Mouse (Mus musculus): ENCODE measurements around the gene Vasp. TPM values are rescaled to one million over a fixed set of nuclear protein-coding genes. Genes with fewer than 3 reads are reported as not detected.

Gene Vasp
- total RNA-seq, 4 experiments from 2014 or later: 7.1 to 19.7 (median 15.0) TPM

DNA sequence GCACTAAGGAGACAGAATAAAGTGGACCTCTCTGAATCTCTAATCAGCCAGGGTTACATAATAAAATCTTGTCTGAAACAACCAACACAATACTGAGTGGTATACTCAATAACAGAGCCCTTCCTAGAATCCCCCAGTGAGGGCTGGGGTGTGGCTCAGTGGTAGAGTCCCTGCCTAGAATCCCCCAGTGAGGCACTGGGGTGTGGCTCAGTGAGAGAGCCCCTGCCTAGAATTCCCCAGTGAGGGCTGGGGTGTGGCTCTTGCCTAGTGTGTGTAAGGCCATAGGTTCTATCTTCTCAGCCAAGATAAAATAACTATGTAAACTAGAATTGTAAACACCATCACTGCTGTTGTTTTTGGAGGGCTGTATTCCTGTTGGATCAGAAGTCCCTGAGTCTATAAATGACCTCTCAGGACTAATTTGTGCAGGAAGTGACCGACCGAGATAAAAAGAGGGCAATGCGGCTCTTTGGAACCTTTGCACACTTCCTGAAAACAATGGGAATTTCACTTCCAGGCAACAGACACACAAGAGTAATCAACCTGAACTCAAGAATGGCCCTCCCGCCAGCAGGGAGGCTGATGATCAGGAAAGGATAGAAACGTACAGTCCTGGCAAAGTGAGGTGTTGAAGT is 60.5 kb downstream of the Vasp start:
- DNase-seq (ENCODE audit: low spot score in 2 of 2): no peak

DNA sequence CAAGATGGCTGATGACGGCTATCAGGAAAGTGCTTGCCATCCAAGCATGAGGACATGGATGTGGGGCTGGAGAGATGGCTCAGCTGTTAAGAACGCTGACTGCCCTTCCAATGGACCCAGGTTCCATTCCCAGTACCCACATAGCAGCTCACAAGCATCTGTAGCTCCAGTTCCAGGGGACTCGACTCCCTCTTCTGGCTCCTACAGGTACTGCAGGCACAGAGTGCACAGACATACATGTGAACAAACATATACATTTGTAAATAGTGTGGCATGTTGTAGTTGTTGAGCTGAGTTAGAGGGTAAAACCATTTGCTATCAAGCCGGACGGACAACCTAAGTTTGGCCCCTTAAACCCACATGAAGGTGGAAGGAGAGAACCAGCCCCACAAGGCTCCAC is 61.6 kb downstream of the Vasp start:
- DNase-seq (ENCODE audit: low spot score in 2 of 2): no peak

DNA sequence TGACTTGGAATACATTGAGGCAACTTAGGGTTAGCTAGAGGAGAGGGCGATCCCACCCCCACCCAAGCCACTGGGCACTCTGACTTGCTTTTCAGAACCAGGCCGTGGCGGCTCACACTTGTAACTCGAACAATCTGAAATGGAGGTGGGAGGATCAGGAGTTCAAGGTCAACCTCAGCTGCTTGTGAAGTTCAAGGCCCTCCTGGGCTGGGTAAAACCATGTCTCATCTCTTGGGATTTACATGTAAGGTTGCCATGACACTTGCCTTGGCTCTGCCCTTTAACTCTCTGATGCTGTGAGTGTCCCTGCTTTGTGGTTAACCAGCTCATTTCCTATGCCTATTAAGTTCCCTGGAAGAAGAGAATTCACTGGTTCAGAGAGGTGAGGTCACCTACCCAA is 62.1 kb downstream of the Vasp start:
- DNase-seq (ENCODE audit: low spot score in 2 of 2): no peak

DNA sequence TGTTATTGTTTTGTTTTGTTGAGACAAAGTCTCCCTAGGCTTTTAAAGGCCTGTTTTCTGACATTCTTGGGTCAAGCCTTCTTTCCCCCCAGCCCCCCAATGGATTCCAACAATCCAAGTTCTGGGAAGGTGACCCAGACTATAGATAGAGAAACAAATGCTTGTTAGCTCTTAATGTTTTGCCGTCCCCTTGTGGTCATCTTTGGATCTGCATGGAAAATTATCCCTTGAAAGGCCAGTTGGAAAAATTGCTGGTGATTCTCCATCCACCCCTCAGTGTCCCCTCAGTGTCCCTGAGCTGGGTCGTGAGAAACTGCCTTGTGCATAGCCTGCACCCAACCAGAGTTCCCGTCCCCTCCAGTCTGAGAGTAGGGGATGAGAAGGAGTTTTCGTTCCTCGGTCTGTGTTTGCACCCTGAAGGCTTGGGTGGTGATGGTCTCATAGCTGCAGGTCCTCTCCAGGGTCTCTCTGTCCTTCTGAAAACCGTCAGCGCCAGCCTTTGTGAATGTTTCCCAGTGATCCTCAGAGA is 62.6 kb downstream of the Vasp start:
- DNase-seq (ENCODE audit: low spot score in 2 of 2): no peak

DNA sequence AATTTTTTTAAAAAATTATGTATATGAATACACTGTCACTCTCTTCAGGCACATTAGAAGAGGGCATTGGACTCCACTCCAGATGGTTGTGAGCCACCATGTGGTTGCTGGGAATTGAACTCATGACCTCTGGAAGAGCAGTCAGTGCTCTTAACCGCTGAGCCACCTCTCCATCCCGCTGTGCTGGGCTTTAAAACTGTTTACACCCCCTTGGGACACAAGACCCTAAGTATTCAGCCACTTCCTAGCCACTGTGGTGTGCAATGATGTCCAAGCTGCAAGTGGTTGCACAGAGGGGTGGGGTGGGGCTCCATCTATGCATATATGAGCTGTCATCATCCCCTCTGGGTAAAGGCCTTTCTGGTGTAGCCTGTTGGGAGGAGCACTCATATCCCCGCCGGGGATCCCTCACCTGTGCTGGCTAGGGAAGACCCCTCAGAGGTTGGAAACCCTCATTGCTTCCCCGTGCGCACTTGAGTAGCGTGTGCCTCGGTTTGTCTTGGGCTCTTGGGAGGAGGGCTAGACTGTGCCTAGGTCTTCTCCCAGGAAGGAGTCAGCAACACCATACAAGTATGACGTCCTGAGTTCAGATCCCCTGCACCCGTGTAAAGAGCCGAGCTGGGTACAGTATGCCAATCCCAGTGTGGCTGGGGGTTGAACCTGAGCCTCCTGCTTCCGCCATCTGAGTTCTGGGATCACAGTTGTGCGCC is 63.3 kb downstream of the Vasp start:
- no peak for DNase-seq (ENCODE audit: low spot score in 2 of 2)

Other genes starting within 250 kb of the Vasp start
- not detected for gene Foxa3, start 248.3 kb downstream of the Vasp start, total RNA-seq (2022)
- gene Sympk, start 247.4 kb downstream of the Vasp start, total RNA-seq (2022): 10 to 100 TPM; 70.2 to 93.3 (median 83.6) TPM
- gene Rsph6a, start 217.1 kb downstream of the Vasp start, total RNA-seq (2022): not detected
- 10 to 100 TPM; 34.9 to 41.8 (median 39.9) TPM for gene Dmwd, start 195.6 kb downstream of the Vasp start, total RNA-seq (2022)
- gene Dmpk, start 188.0 kb downstream of the Vasp start, total RNA-seq (2022): 100 to 1,000 TPM; 235 to 255 (median 240) TPM
- 1 to 10 TPM; 1.5 to 2.0 (median 1.7) TPM for gene Six5, start 177.2 kb downstream of the Vasp start, total RNA-seq (2022)
- not detected for gene Gm4969, start 153.4 kb downstream of the Vasp start, total RNA-seq (2022)
- 1 to 10 TPM; 2.2 to 2.9 (median 2.3) TPM for gene Fbxo46, start 152.0 kb downstream of the Vasp start, total RNA-seq (2022)
- gene Qpctl, start 122.5 kb downstream of the Vasp start, total RNA-seq (2022): 1 to 10 TPM; 1.6 to 2.3 (median 1.9) TPM
- gene Snrpd2, start 122.1 kb downstream of the Vasp start, total RNA-seq (2022): 10 to 100 TPM; 50.6 to 59.4 (median 57.3) TPM
- gene Gipr, start 105.7 kb downstream of the Vasp start, total RNA-seq (2022): under 1 TPM in 1 of 4 experiments, not detected in 3; 0.13 TPM
- gene Eml2, start 95.4 kb downstream of the Vasp start, total RNA-seq (2022): 10 to 100 TPM; 10.9 to 15.9 (median 12.9) TPM
- gene Gpr4, start 59.3 kb downstream of the Vasp start, total RNA-seq (2022): 1 to 10 TPM in 3 of 4 experiments, under 1 TPM in 1; 0.72 to 1.7 (median 1.2) TPM
- gene Opa3, start 43.5 kb downstream of the Vasp start, total RNA-seq (2022): 10 to 100 TPM; 36.1 to 52.8 (median 43.3) TPM
- under 1 TPM in 2 of 4 experiments, not detected in 2; 0.40 to 0.80 TPM for gene Ppm1n, start 8.2 kb upstream of the Vasp start, total RNA-seq (2022)
- gene Rtn2, start 10.8 kb upstream of the Vasp start, total RNA-seq (2022): 1,000 to 10,000 TPM; 1,093 to 1,223 (median 1,133) TPM
- gene Fosb, start 38.2 kb upstream of the Vasp start, total RNA-seq (2022): under 1 TPM; 0.16 to 0.86 (median 0.30) TPM
- gene Ercc1, start 73.0 kb upstream of the Vasp start, total RNA-seq (2022): 10 to 100 TPM; 27.1 to 33.7 (median 28.7) TPM
- gene Cd3eap, start 87.7 kb upstream of the Vasp start, total RNA-seq (2022): 10 to 100 TPM in 3 of 4 experiments, 1 to 10 TPM in 1; 8.9 to 13.9 (median 11.2) TPM
- 1 to 10 TPM; 2.8 to 6.3 (median 4.1) TPM for gene Ppp1r13l, start 87.9 kb upstream of the Vasp start, total RNA-seq (2022)
- 10 to 100 TPM in 2 of 4 experiments, 1 to 10 TPM in 2; 7.5 to 14.9 (median 10.4) TPM for gene Ercc2, start 110.2 kb upstream of the Vasp start, total RNA-seq (2022)
- gene Klc3, start 132.3 kb upstream of the Vasp start, total RNA-seq (2022): under 1 TPM in 3 of 4 experiments, not detected in 1; 0.21 to 0.40 (median 0.24) TPM
- over 10,000 TPM; 38,224 to 44,934 (median 40,442) TPM for gene Ckm, start 133.0 kb upstream of the Vasp start, total RNA-seq (2022)
- 10 to 100 TPM; 18.0 to 20.0 (median 19.8) TPM for gene Mark4, start 187.0 kb upstream of the Vasp start, total RNA-seq (2022)
- under 1 TPM; 0.27 to 0.80 (median 0.35) TPM for gene Exoc3l2, start 191.5 kb upstream of the Vasp start, total RNA-seq (2022)
- 1 to 10 TPM; 2.1 to 2.7 (median 2.3) TPM for gene Bloc1s3, start 236.6 kb upstream of the Vasp start, total RNA-seq (2022)
- gene Trappc6a, start 236.6 kb upstream of the Vasp start, total RNA-seq (2022): 10 to 100 TPM in 1 of 4 experiments, 1 to 10 TPM in 3; 7.6 to 10.2 (median 8.8) TPM
- gene Nkpd1, start 246.0 kb upstream of the Vasp start, total RNA-seq (2022): not detected